Comparison of ENCODE assay signal across 23 mouse cellular contexts in genomic region chr8:113975810-113976209, GRCm38 (mm10).
"Had no signal": no experiment of that assay in that cellular context is flagged by ENCODE, and none has a peak within 500 bp of the region (broad histone marks: within the 10 kb centered on the region; RNA-seq: fewer than 3 reads in every experiment).

No protein-coding gene starts in this region.

- H3K27me3 ChIP-seq: hindbrain, embryonic 12.5 days; intestine, embryonic 15.5 days had no signal

- H3K4me3 ChIP-seq: heart, embryonic 10.5 days; heart, embryonic 12.5 days; hindbrain, embryonic 10.5 days; hindbrain, embryonic 12.5 days; intestine, embryonic 15.5 days; layer of hippocampus, adult 2 months; left cerebral cortex, adult 2 months; limb, embryonic 10.5 days; limb, embryonic 12.5 days had no signal

- H3K4me1 ChIP-seq: heart, embryonic 12.5 days; intestine, embryonic 15.5 days; limb, embryonic 12.5 days had no signal

- H3K36me3 ChIP-seq: heart, embryonic 10.5 days; heart, embryonic 12.5 days; hindbrain, embryonic 10.5 days; hindbrain, embryonic 12.5 days; intestine, embryonic 15.5 days; limb, embryonic 10.5 days; limb, embryonic 12.5 days had no signal

- H3K9ac ChIP-seq: forebrain, postnatal 0 days; heart, embryonic 12.5 days; hindbrain, embryonic 12.5 days; hindbrain, embryonic 14.5 days; intestine, embryonic 15.5 days; limb, embryonic 12.5 days had no signal

- DNase-seq: forebrain, postnatal 0 days; gastrocnemius, postnatal 14 days; gastrocnemius, postnatal 36 days; heart, postnatal 10 days; heart, postnatal 4 days; kidney, adult 18-20 months; kidney, adult 8-10 months; kidney, postnatal 10 days; kidney, postnatal 25 days; kidney, postnatal 4 days had no signal

- H3K4me2 ChIP-seq: heart, embryonic 12.5 days; hindbrain, embryonic 12.5 days; hindbrain, embryonic 14.5 days; intestine, embryonic 15.5 days; limb, embryonic 12.5 days had no signal

- H3K27ac ChIP-seq: heart, embryonic 10.5 days; hindbrain, embryonic 10.5 days; hindbrain, embryonic 12.5 days; hindbrain, embryonic 14.5 days; intestine, embryonic 15.5 days; layer of hippocampus, adult 2 months; left cerebral cortex, adult 2 months; limb, embryonic 10.5 days; limb, embryonic 12.5 days had no signal

- H3K9me3 ChIP-seq: heart, embryonic 10.5 days; hindbrain, embryonic 10.5 days; hindbrain, embryonic 12.5 days; intestine, embryonic 15.5 days; limb, embryonic 10.5 days had no signal

- ATAC-seq: forebrain, postnatal 0 days; hindbrain, embryonic 16.5 days; inflammation-experienced regulatory T-cells, adult 6 months; intestine, embryonic 15.5 days; intestine, postnatal 0 days had no signal
